Mouse (Mus musculus): ENCODE data around the gene Phyh. TPM values are rescaled to one million over a fixed set of nuclear protein-coding genes. Genes with fewer than 3 reads are reported as not detected.
A peak's percentile ranks its signal among the peaks of the same experiment; 100 is the strongest.

Gene Phyh
- polyA plus RNA-seq, 1 experiment from 2014 or later = 43.2 TPM

- 89% methylated on average over 2 of the region's 2 CpGs for WGBS
- no peak for ATAC-seq (ENCODE audit: insufficient number of reproducible peaks, low FRiP score, low TSS enrichment, low read depth)
- Histone ChIP-seq H3K9ac (no peak overlapping the region), H3K4me1 (no peaks in the 10 kb centered on the region), H3K27ac (no peak overlapping the region), H3K4me2 (no peak overlapping the region), H3K4me3 (no peak overlapping the region), H3K9me3 (no peaks in the 10 kb centered on the region), H3K27me3 (no peaks in the 10 kb centered on the region), H3K36me3 (peaks cover 85% of the 10 kb centered on the region)
Observed at GRCm38 (mm10) chr2:4895598-4895997, 23.2 kb upstream of the Phyh start.

DNA sequence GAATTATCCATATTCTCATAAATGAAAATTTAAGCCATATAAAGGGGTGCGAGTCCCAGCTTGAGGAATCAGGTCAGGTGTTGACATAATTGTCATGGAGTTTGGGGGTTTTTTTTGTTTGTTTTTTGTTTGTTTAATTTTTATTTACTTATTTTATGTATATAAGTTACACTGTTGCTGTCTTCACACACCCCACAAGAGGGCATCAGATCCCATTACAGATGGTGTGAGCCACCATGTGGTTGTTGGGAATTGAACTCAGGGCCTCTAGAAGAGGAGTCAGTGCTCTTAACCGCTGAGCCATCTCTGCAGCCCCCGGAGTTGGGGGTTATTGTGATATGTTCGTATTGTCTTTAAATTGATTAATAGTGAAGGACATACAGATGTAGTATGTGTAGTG lies 21.8 kb upstream of the Phyh start:
- 94% methylated on average over 4 of the region's 4 CpGs for WGBS
- H3K4me1 ChIP-seq = no peaks in the 10 kb centered on the region
- no peak overlapping the region for H3K27ac ChIP-seq
- H3K4me3 ChIP-seq = no peak overlapping the region
- H3K9me3 ChIP-seq = no peaks in the 10 kb centered on the region
- H3K27me3 ChIP-seq = no peaks in the 10 kb centered on the region
- no peak overlapping the region for H3K4me2 ChIP-seq
- no peak overlapping the region for H3K9ac ChIP-seq
- no peak for ATAC-seq (ENCODE audit: insufficient number of reproducible peaks, low FRiP score, low TSS enrichment, low read depth)
- H3K36me3 ChIP-seq = peaks cover 83% of the 10 kb centered on the region

DNA sequence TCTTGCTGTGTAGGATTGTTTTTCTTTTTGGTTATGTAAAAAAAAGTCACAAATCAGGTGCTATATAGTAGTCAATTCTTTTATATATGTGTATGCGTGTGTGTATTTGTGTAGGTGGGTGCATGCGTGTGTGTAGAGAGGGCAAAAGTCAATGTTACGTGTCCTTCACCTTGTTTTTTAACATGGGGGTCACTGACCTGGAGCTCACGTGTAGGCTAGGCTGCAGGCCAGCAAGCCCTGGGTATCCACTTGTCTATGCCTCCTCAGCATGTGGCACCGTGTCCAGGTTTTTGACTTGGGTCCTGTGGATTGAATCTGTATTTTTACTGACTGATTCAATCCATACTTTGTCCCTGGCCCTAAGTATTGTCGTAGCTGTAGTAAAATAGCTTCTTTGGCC lies 18.2 kb upstream of the Phyh start:
- Histone ChIP-seq H3K9me3 (no peaks in the 10 kb centered on the region), H3K27ac (no peak overlapping the region), H3K4me3 (no peak overlapping the region), H3K4me1 (no peaks in the 10 kb centered on the region), H3K36me3 (peaks cover 72% of the 10 kb centered on the region), H3K27me3 (no peaks in the 10 kb centered on the region), H3K9ac (no peak overlapping the region), H3K4me2 (no peak overlapping the region)
- ATAC-seq (ENCODE audit: insufficient number of reproducible peaks, low FRiP score, low TSS enrichment, low read depth) = no peak
- WGBS = 94% methylated on average over 6 of the region's 6 CpGs

DNA sequence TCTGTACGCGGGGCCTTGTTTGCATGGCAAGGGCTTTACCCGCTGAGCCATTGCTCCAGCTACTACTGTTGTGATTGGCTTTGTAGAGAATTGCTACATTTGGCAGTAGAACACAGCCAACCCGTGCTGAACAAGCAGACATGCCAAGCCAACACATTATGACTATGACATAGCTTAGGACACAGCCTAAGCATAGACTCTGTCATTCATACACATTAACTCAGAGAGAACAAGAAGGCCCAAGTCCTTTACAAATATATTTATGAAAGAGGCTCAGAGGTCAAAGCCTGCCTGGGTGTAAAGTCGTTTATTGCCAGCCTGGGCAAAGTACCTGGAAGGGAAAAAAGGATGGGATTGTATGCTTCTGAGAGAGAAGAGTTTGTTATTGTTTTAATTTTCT lies 16.5 kb upstream of the Phyh start:
- H3K4me2 ChIP-seq = no peak overlapping the region
- H3K27ac ChIP-seq = no peak overlapping the region
- no peak for ATAC-seq (ENCODE audit: insufficient number of reproducible peaks, low FRiP score, low TSS enrichment, low read depth)
- no peak overlapping the region for H3K4me3 ChIP-seq
- no peaks in the 10 kb centered on the region for H3K9me3 ChIP-seq
- H3K9ac ChIP-seq = no peak overlapping the region
- H3K4me1 ChIP-seq = no peaks in the 10 kb centered on the region
- H3K36me3 ChIP-seq = peaks cover 72% of the 10 kb centered on the region
- no peaks in the 10 kb centered on the region for H3K27me3 ChIP-seq
- WGBS = 90% methylated on average over 5 of the region's 5 CpGs

GRCm38 (mm10) chr2:4907120-4907519 lies 11.7 kb upstream of the Phyh start:
- no peaks in the 10 kb centered on the region for H3K9me3 ChIP-seq
- WGBS = 94% methylated on average over 6 of the region's 6 CpGs
- no peak for ATAC-seq (ENCODE audit: insufficient number of reproducible peaks, low FRiP score, low TSS enrichment, low read depth)
- H3K4me2 ChIP-seq = no peak overlapping the region
- H3K9ac ChIP-seq = no peak overlapping the region
- H3K36me3 ChIP-seq = peaks cover 44% of the 10 kb centered on the region
- no peaks in the 10 kb centered on the region for H3K4me1 ChIP-seq
- no peaks in the 10 kb centered on the region for H3K27me3 ChIP-seq
- no peak overlapping the region for H3K27ac ChIP-seq
- no peak overlapping the region for H3K4me3 ChIP-seq

GRCm38 (mm10) chr2:4907916-4908315 lies 10.9 kb upstream of the Phyh start:
- Histone ChIP-seq H3K27me3 (no peaks in the 10 kb centered on the region), H3K4me1 (no peaks in the 10 kb centered on the region), H3K9ac (no peak overlapping the region), H3K4me2 (no peak overlapping the region), H3K36me3 (peaks cover 39% of the 10 kb centered on the region), H3K9me3 (no peaks in the 10 kb centered on the region), H3K27ac (no peak overlapping the region), H3K4me3 (no peak overlapping the region)
- ATAC-seq (ENCODE audit: insufficient number of reproducible peaks, low FRiP score, low TSS enrichment, low read depth) = no peak
- 84% methylated on average over 7 of the region's 7 CpGs for WGBS

DNA sequence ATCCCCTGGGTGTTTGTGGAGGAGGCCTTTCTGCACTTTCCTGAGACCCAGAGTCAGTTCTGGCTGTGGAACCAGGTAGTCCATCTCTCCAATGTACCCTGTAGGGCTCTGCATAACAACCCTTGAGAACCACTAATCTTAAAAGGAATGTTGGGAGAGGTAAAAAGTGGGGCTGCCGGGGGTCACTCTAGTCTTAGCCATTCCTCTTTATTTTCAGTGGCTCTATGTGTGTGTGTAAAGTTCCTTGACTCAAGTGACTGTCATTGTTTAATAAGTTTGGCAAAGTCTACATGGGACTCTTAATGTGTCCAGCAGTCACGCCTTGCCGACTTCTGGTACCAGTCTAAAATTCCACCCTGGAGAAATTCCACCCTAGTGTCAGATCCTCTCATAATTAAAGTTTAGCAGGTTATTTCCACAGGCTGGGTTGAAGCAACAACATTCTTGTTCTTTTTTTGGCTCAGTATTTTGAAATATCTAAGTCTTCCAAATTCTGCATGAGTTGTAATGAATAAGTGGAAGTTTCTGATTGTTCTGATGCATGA lies 10.0 kb upstream of the Phyh start:
- Histone ChIP-seq H3K27me3 (no peaks in the 10 kb centered on the region), H3K36me3 (peaks cover 39% of the 10 kb centered on the region), H3K27ac (no peak overlapping the region), H3K4me1 (no peaks in the 10 kb centered on the region), H3K4me2 (no peak overlapping the region), H3K9me3 (no peaks in the 10 kb centered on the region), H3K4me3 (no peak overlapping the region), H3K9ac (no peak overlapping the region)
- ATAC-seq (ENCODE audit: insufficient number of reproducible peaks, low FRiP score, low TSS enrichment, low read depth) = no peak
- WGBS = 83% methylated on average over 3 of the region's 3 CpGs

GRCm38 (mm10) chr2:4909909-4910308 lies 8.9 kb upstream of the Phyh start:
- H3K9me3 ChIP-seq = no peaks in the 10 kb centered on the region
- no peak overlapping the region for H3K9ac ChIP-seq
- no peak overlapping the region for H3K4me2 ChIP-seq
- no peaks in the 10 kb centered on the region for H3K27me3 ChIP-seq
- WGBS = 68% methylated on average over 6 of the region's 6 CpGs
- peaks cover 36% of the 10 kb centered on the region for H3K36me3 ChIP-seq
- no peak for ATAC-seq (ENCODE audit: insufficient number of reproducible peaks, low FRiP score, low TSS enrichment, low read depth)
- H3K27ac ChIP-seq = no peak overlapping the region
- no peak overlapping the region for H3K4me3 ChIP-seq
- no peaks in the 10 kb centered on the region for H3K4me1 ChIP-seq

- 48% methylated on average over 4 of the region's 4 CpGs for WGBS
- Histone ChIP-seq H3K4me1 (no peaks in the 10 kb centered on the region), H3K9me3 (no peaks in the 10 kb centered on the region), H3K9ac (no peak overlapping the region), H3K27me3 (no peaks in the 10 kb centered on the region), H3K27ac (no peak overlapping the region), H3K36me3 (peaks cover 30% of the 10 kb centered on the region), H3K4me3 (no peak overlapping the region), H3K4me2 (no peak overlapping the region)
- ATAC-seq (ENCODE audit: insufficient number of reproducible peaks, low FRiP score, low TSS enrichment, low read depth) = no peak
Observed at GRCm38 (mm10) chr2:4910521-4910920, 8.3 kb upstream of the Phyh start.

DNA sequence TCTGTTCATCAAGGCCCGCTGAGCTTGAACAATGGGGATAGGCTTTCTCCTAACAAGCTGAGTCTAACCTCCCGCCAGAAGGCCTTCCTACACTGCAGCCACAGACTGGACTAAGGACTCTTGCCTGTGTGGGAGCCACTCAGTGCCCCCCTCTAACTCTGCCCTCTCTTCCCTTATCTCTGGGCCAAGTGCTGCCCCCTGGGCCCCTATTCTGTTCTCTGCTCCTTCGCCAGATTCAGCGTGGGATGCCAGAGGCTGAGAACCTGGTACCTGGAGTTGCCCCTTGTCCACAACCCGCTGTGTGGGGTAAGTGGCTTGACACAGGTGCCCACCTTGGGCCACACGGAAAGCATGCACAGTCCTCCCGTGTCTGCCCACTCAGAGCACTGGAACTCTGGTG lies 4.9 kb upstream of the Phyh start:
- H3K4me3 ChIP-seq = no peak overlapping the region
- H3K27ac ChIP-seq = no peak overlapping the region
- ATAC-seq (ENCODE audit: insufficient number of reproducible peaks, low FRiP score, low TSS enrichment, low read depth) = no peak
- H3K4me2 ChIP-seq = no peak overlapping the region
- 86% methylated on average over 7 of the region's 7 CpGs for WGBS
- no peaks in the 10 kb centered on the region for H3K27me3 ChIP-seq
- H3K9me3 ChIP-seq = no peaks in the 10 kb centered on the region
- H3K9ac ChIP-seq = no peak overlapping the region
- no peaks in the 10 kb centered on the region for H3K36me3 ChIP-seq
- H3K4me1 ChIP-seq = peaks cover 5% of the 10 kb centered on the region

DNA sequence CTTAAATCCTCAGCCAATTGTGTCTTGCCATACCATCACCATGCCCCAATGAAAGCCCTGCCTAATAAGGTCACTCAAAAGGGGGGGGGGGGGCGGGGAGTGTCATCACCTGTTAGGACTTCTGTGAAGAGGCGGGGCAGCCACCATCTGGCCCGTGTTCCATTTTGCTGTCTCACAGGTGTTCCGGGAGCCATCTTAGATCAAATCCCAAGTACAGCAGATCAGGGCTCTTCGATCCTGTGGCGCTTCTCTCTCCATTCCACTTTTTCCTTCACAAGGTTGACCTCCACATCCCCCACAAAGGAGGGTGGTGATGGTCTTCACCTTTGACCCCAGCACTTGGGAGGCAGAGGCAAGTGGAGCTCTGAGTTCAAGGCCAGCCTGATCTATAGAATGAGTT lies 2.8 kb upstream of the Phyh start:
- Histone ChIP-seq H3K4me3 (no peak overlapping the region), H3K36me3 (no peaks in the 10 kb centered on the region), H3K4me2 (no peak overlapping the region), H3K27me3 (no peaks in the 10 kb centered on the region), H3K27ac (no peak overlapping the region), H3K9me3 (no peaks in the 10 kb centered on the region), H3K9ac (no peak overlapping the region), H3K4me1 (peaks cover 9% of the 10 kb centered on the region)
- no peak for ATAC-seq (ENCODE audit: insufficient number of reproducible peaks, low FRiP score, low TSS enrichment, low read depth)
- 70% methylated on average over 6 of the region's 6 CpGs for WGBS

DNA sequence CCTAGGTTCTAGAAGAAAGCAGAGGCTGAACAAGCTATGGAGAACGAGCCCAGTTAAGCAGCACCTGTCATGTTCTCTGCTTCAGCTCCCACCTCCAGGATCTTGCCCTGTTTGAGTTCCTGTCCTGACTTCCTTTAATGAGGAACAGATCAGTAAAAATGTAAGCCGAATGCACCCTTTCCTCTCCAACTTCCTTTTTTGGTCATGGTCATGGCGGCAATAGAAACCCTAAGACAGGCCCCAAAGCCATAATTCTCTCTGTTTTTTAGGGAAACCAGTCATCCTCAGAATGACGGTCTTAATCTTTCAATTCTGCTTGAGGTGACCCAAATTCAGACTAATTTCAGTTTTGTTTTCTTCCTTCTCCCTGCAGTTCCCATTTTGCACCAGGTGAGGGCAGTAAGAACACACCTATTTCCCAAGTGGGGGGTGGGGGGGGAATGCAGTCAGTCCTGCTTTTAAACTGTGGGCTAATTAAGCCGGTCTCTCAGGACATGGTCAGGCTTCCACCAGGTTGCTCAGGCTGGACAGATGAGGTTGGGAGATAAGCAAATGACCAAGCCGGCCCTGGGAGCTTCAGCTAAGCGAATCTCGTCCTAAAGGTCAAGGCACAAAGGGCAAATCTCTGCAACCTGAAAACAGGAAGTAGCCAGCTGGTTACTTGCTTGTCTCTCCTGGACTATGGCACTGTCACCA lies 1.3 kb upstream of the Phyh start:
- peaks cover 9% of the 10 kb centered on the region for H3K4me1 ChIP-seq
- ATAC-seq (ENCODE audit: insufficient number of reproducible peaks, low FRiP score, low TSS enrichment, low read depth) = no peak
- H3K9ac ChIP-seq = no peak overlapping the region
- no peak overlapping the region for H3K27ac ChIP-seq
- H3K27me3 ChIP-seq = no peaks in the 10 kb centered on the region
- peak overlapping the region; percentile 38 for H3K4me2 ChIP-seq
- H3K36me3 ChIP-seq = no peaks in the 10 kb centered on the region
- WGBS = 8% methylated on average over 8 of the region's 8 CpGs
- H3K4me3 ChIP-seq = no peak overlapping the region; the same call in 1 of the 2 replicates
- H3K9me3 ChIP-seq = no peaks in the 10 kb centered on the region

DNA sequence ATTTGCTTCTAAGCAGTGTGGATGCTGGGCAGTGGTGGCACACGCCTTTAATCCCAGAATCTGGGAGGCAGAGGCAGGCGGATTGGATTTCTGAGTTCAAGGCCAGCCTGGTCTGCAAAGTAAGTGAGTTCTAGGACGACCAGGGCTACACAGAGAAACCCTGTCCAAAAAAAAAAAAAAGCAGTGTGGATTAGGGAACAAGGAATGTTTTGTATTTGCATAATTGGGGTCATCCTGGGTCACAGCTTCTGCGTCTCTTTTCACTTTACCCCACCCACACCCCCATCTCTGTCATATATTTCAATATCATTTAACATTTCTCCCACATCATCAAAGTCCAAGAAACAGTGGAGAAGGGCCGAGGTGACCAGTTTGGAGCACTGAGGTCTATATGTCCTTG lies 2.2 kb downstream of the Phyh start:
- H3K4me1 ChIP-seq = peaks cover 9% of the 10 kb centered on the region
- WGBS = 81% methylated on average over 5 of the region's 5 CpGs
- no peak overlapping the region for H3K9ac ChIP-seq
- no peaks in the 10 kb centered on the region for H3K27me3 ChIP-seq
- no peak overlapping the region for H3K27ac ChIP-seq
- no peak overlapping the region for H3K4me2 ChIP-seq
- ATAC-seq (ENCODE audit: insufficient number of reproducible peaks, low FRiP score, low TSS enrichment, low read depth) = no peak
- H3K4me3 ChIP-seq = no peak overlapping the region
- 0 out of 2 replicates have a peak, but pooled peaks cover 1% of the 10 kb centered on the region for H3K36me3 ChIP-seq
- H3K9me3 ChIP-seq = no peaks in the 10 kb centered on the region

Measured in limb, embryonic 15.5 days (tissue).